Mouse (Mus musculus) hindlimb bud, embryonic 11.5 days (tissue): Measurements from ENCODE around the gene Foxl1.

Source experiments
- DNase-seq: peaks from one replicate; pipeline ENCODE4 v3.0.0-alpha.2; 2012; ENCODE audit warnings: low read depth, low spot score; ENCODE audit errors: extremely low spot score

Foxl1 gene

DNA sequence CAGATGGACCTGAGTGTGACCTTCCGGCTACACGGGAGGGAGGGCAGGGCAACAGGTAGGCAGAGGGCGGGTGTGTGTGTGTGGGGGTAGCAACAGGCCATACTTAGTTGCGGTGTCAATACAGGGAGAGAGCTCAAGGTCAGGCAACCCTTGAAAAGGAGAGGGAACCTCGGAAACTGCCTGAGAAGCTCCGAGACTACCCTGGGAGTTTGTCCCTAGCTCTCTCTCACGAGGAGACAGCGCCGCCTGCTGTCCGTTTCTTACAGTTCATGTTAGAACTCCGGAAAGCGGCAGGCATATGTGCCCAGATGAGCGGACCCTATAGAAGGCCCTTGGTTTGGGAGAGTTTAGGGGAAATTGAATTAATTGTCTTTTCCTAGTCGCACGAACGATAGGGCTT is 35.1 kb upstream of the Foxl1 start:
- no peak for DNase-seq

DNA sequence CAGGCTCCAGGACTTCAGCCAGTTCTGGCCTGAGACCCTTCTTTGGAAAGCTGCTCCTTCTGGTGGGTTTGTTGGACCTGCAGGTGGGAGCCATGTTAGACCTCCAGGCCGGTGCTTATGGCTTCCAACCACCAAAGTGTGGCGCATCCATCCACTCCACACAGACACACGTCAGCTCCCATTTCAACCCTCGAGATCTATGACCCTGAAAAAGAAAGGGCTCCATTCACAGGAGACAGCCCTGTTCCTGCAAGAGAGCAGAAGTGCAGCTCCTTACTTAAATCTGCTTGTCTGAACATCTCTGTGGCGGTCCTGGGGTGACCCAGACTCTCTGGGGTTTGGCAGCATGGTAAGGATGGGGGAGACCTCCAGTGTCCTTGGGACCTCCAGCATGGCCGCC is 34.2 kb upstream of the Foxl1 start:
- DNase-seq, result no peak

DNA sequence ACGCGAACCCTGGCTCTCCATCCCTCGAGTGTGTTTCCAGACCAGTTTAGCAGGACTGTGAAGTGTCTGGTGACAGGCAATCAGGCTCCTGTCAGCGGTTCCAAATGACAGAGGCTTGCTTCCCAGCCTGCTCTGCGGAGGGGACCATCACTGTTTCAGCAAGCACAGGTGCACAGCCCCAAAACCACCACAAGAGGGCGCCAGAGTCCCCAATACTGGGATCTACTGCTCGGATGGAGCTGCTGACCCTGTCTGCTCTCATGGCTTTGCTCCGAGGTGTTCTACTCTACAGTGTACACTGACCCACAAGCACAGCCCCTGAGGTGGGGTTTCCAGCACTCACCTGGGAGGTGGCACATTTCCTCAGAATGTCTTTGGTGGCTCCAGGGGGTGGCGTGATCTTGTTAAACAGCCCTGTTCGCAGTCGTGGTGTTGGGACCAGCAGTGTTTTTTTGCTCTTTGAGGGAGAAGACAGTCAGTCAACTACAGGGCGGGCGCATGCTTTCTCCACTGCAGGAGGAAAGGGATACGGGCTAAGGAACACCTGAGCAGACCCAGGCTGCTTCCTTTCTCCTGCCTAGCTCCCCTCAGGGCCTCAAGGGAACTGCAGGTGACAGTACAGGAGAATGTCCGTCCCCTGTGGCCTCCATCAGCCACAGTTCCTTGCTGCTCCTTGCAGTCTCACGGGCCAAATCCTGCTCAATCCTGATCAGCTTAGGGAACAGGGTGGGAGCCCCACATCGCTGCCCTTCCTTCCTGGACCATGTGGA is 23.5 kb upstream of the Foxl1 start:
- DNase-seq, result no peak

- peak; percentile 97 for DNase-seq
Measured at GRCm38 (mm10) chr8:121107668-121108656, 19.8 kb upstream of the Foxl1 start, which contains the start of gene Mthfsd. TSS of gene Mthfsd (minus strand) at chr8:121108392.

DNA sequence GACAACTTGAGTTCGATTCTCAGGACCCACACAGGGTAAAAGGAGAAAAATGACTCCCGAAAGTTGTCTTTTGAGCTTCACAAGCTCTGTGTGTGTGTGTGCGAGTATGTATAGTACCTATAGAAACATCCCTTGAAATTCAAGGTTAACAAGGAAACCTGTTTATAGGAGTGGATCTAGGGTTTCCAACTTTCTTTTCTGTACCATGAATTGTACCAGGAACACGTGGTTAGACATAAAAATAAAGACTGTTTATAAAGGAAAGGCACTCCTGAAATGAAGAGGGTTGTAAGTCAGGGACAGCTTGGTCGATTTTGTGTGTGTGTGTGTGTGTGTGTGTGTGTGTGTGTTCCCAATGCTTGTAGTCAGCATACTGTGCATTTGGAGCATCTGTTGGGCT is 19.1 kb upstream of the Foxl1 start:
- DNase-seq, result no peak

DNA sequence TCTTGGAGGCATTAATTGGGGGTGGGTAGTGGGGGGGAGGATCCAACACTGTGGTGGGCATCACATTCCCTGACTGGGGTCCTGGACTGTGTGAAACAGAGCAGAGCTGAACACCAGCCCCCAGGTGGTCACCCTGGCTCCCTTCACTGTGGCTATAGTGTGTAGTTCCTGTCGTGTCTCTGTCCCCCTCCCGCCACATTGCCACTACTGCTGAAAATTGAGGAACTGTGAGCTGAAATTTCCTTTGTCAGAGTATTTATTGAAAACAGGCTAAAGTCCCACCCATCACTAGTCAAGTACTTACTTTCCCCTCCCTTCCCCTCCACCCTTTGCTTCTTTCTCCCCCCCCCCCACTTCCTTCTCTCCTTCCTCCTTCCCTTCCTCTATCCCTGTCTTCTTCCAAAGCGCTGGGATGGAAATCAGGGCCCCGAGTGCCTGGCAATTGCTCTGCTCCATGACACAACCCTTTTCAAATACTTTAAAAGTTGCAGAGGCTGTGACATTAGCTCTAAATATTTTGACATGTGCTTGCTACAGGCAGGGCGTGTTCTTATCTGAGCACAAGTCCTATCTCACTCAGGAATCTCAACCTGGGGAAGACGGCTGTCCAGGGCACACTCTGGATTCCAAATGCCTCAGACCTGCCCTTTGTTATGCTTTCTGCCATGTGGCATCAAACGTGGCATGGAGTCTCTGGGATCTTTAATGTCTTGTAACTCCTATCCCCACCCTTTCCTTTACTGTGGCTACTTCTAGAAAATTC is 16.4 kb upstream of the Foxl1 start:
- DNase-seq, result no peak

DNA sequence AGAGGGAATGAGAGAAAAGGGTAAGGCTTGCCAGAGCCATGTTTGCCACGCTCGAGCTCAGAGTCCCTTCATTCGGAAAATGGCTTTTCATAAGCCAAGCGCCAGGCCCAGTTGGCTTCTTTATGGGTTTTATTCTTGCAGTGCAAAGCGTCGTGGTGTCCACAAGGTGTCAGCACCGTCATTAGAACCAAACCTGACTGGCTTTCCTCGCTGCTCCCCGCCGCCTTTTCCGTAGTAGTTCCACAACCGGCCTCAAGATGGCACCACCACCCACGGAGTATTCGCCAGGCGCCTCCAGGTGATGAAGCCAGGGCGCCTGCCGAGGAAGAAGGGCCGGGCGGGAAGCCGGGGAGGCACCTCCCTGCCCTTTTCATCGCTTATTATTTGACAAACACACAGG is 14.5 kb upstream of the Foxl1 start:
- no peak for DNase-seq

GRCm38 (mm10) chr8:121115136-121115535 is 12.6 kb upstream of the Foxl1 start:
- DNase-seq, result no peak

DNA sequence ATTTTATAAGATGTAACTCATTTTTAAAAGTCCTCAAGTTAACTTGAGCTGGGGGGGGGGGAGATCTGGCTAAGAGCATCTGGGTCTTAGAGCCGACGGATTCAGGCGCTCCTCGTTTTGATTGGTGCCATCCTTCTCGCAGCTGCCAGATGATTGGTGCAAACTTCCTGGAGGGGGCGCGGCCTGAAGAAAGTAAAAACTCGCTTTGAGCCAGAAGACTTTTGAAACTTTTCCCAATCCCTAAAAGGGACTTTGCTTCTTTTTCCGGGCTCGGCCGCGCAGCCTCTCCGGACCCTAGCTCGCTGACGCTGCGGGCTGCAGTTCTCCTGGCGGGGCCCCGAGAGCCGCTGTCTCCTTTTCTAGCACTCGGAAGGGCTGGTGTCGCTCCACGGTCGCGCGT is 11.8 kb upstream of the Foxl1 start, which contains the start of gene Foxc2:
Foxc2 (plus strand) TSS at position 224 of the 400 bp plus-strand sequence.
- DNase-seq, result no peak

DNA sequence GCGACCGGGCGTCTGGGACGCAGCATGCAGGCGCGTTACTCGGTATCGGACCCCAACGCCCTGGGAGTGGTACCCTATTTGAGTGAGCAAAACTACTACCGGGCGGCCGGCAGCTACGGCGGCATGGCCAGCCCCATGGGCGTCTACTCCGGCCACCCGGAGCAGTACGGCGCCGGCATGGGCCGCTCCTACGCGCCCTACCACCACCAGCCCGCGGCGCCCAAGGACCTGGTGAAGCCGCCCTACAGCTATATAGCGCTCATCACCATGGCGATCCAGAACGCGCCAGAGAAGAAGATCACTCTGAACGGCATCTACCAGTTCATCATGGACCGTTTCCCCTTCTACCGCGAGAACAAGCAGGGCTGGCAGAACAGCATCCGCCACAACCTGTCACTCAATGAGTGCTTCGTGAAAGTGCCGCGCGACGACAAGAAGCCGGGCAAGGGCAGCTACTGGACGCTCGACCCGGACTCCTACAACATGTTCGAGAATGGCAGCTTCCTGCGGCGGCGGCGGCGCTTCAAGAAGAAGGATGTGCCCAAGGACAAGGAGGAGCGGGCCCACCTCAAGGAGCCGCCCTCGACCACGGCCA is 11.1 kb upstream of the Foxl1 start:
- DNase-seq, result no peak

DNA sequence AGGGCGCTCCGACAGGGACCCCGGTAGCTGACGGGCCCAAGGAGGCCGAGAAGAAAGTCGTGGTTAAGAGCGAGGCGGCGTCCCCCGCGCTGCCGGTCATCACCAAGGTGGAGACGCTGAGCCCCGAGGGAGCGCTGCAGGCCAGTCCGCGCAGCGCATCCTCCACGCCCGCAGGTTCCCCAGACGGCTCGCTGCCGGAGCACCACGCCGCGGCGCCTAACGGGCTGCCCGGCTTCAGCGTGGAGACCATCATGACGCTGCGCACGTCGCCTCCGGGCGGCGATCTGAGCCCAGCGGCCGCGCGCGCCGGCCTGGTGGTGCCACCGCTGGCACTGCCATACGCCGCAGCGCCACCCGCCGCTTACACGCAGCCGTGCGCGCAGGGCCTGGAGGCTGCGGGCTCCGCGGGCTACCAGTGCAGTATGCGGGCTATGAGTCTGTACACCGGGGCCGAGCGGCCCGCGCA is 10.5 kb upstream of the Foxl1 start:
- DNase-seq, result no peak

DNA sequence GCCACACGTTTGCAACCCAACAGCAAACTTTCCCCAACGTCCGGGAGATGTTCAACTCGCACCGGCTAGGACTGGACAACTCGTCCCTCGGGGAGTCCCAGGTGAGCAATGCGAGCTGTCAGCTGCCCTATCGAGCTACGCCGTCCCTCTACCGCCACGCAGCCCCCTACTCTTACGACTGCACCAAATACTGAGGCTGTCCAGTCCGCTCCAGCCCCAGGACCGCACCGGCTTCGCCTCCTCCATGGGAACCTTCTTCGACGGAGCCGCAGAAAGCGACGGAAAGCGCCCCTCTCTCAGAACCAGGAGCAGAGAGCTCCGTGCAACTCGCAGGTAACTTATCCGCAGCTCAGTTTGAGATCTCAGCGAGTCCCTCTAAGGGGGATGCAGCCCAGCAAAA is 9.8 kb upstream of the Foxl1 start:
- DNase-seq, result no peak

GRCm38 (mm10) chr8:121118634-121119420 is 8.9 kb upstream of the Foxl1 start:
- no peak for DNase-seq

DNA sequence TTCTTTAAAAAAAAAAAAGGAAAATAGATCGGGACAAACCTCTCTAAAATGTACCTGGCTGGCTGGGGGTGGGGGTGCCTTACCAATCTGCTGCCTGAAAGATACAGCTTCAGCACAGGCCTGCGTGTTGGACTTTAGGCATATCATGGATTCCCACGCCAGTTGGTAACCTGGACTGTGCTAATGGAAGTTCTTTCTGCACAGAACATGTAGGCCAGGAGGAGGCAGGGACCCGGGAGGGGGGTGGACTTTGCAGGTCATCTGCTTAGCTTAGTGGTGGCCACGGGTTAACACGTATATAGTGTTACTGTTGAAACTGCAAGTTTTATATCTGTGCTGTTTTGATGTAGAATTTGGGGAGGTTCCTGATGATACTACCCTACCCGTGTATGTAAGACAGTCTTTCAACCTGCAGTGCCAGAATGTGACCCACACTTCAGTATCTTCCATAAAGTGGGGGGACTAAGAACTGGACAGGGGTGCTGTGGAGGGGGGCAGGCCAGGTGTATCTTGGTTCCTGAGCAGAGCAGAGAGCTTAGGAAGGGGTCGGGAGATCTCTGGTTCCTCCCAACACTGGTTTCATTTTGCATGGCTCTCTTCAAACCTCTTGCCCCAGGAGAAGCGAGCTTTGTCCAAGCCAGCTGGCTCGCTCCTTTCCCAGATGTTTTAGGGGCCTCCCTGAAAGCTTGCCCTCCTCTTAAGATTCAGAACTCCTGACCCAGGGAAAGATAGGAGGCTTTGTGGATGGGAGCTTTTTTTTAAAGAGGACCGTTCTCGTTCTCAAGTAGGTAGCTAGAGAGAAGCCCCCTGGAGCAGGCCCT is 7.9 kb upstream of the Foxl1 start:
- no peak for DNase-seq

GRCm38 (mm10) chr8:121120456-121121419 is 7.0 kb upstream of the Foxl1 start:
- no peak for DNase-seq

DNA sequence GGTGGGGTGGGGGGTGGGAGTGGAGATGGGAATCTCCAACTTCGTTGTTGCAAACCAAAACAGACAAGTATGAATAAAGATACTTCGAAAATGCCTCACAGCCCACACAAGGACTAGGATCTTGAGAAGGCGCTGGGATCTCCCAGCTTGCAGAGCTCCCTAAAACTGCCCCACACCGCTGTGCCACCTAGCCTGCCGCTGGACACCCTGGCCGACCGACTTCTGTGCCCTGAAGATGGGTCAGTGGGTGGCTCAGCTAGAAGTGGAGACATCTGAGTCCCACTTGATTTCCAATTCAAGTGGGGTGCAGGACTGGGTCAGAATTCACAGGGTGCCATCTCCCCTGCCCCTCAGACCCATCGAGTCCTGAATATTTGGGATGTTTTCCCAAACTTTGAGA is 6.0 kb upstream of the Foxl1 start:
- no peak for DNase-seq

DNA sequence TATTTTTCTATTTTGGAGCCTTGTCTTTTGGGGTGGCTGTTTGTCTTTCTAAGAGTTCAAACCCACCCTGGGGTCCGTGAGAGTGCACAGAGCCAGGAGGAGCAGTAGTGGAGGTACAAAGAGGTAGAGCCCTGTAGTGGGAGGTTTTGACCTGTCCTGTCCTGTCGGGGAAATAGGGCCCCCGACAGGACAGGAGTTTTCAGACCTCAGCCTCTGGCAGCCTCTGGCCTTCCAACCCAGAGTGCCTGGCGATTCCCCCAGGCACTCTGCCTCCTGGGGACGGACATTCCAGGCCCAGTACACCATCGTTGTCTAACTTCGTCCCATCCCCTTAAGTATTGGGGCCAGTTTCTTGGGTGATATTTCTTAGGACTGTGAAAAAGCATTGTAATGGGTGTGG is 5.4 kb upstream of the Foxl1 start:
- DNase-seq, result no peak

- DNase-seq, result no peak
Measured at GRCm38 (mm10) chr8:121123113-121123512, 4.6 kb upstream of the Foxl1 start.
